Mouse (Mus musculus): Measurements from ENCODE around the gene Gm9745.

- no peak for TF ChIP-seq CTCF (IDR thresholded peaks at IDR 0.05; ENCODE audit: insufficient read depth, low read depth, low read length)
- no peak for TF ChIP-seq POLR2A (IDR thresholded peaks at IDR 0.05; ENCODE audit: insufficient read depth, low read depth, low read length)
Observed at GRCm38 (mm10) chr13:8972369-8972768, 24.3 kb upstream of the Gm9745 start.

All from olfactory bulb, adult 2 months (tissue).